Comparison of ENCODE assay signal across 9 mouse cellular contexts in the genomic region with DNA sequence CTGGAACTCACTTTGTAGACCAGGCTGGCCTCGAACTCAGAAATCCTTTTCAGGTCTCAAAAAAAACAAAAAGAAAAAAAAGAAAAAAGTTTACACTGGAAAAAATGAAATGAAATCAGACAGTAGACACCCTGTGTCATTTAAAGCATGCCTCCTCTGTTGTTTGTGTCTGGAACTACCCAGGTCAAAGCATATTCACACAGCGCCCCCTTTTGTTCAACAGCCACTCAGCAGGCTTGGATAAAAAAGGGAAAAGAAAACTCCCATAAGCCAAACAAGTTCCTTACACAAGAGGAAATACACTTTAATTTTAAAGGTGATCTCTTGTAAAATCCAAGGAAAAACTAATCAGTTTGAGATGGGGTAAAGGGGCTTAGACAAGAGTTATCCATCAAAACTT. TPM values are rescaled to one million over a fixed set of nuclear protein-coding genes. Genes with fewer than 3 reads are reported as not detected.
A peak's percentile ranks its signal among the peaks of the same experiment; 100 is the strongest.
DNase-seq lines count a peak whose midpoint lies in the region; ATAC-seq and TF ChIP-seq lines count a peak whose summit lies in the region.
"Had no signal": no experiment of that assay in that cellular context is flagged by ENCODE, and none has a peak within 500 bp of the region (broad histone marks: within the 10 kb centered on the region; RNA-seq: fewer than 3 reads in every experiment).

No protein-coding gene starts in this region.

- no peak for TF ChIP-seq CTCF in lung, adult 2 months (IDR thresholded peaks at IDR 0.05; ENCODE audit: insufficient read depth, low read length)
- peak; percentile 20; the same call in 1 of the 2 replicates for TF ChIP-seq CTCF in cortical plate, adult 2 months (IDR thresholded peaks at IDR 0.05; ENCODE audit: extremely low read depth, insufficient read depth, low read length)

- WGBS in embryonic facial prominence, embryonic 11.5 days, result 43% methylated on average over 2 of the region's 2 CpGs
- WGBS in embryonic facial prominence, embryonic 10.5 days, result 42% methylated on average over 2 of the region's 2 CpGs
- 60% methylated on average over 2 of the region's 2 CpGs for WGBS in lung, adult 2 months
- WGBS in intestine, embryonic 16.5 days, result 61% methylated on average over 2 of the region's 2 CpGs

- intact Hi-C loops in left cerebral cortex, postnatal 10 days (cut with DNase I), result no loop called here

- H3K36me3 ChIP-seq in embryonic facial prominence, embryonic 11.5 days (replicated peaks; ENCODE audit: control insufficient read depth, insufficient read depth, low read depth, low read length), result no peaks in the 10 kb centered on the region
- H3K36me3 ChIP-seq in embryonic facial prominence, embryonic 10.5 days (replicated peaks), result no peaks in the 10 kb centered on the region
- H3K36me3 ChIP-seq in intestine, embryonic 16.5 days (ENCODE audit: control insufficient read depth, insufficient read depth, low read length), result no peaks in the 10 kb centered on the region
- H3K36me3 ChIP-seq: limb, embryonic 12.5 days had no signal

- H3K9ac ChIP-seq in embryonic facial prominence, embryonic 11.5 days (replicated peaks; ENCODE audit: low read length), result no peak overlapping the region
- no peak overlapping the region for H3K9ac ChIP-seq in intestine, embryonic 16.5 days (ENCODE audit: low read depth, low read length)
- H3K9ac ChIP-seq: limb, embryonic 12.5 days had no signal

- DNase-seq in embryonic facial prominence, embryonic 11.5 days (ENCODE audit: low spot score), result peak; percentile 48
- DNase-seq in embryonic facial prominence, embryonic 10.5 days (ENCODE audit: low spot score), result no peak
- DNase-seq in lung, adult 18-20 months, result peak; percentile 23 to 58
- no peak for DNase-seq in lung, adult 2 months
- DNase-seq in lung, postnatal 14 days, result peak; percentile 59
- no peak for DNase-seq in left cerebral cortex, postnatal 10 days (ENCODE audit: extremely low spot score in 1 of 2, low spot score in 2 of 2)

- no peaks in the 10 kb centered on the region for H3K9me3 ChIP-seq in embryonic facial prominence, embryonic 11.5 days (replicated peaks; ENCODE audit: control insufficient read depth, low read length)
- no peaks in the 10 kb centered on the region for H3K9me3 ChIP-seq in embryonic facial prominence, embryonic 10.5 days
- no peaks in the 10 kb centered on the region for H3K9me3 ChIP-seq in intestine, embryonic 16.5 days (ENCODE audit: control insufficient read depth, low read length)
- H3K9me3 ChIP-seq: limb, embryonic 12.5 days had no signal

- no peaks in the 10 kb centered on the region for H3K27me3 ChIP-seq in embryonic facial prominence, embryonic 11.5 days (ENCODE audit: control insufficient read depth, insufficient read depth, low read length)
- H3K27me3 ChIP-seq in embryonic facial prominence, embryonic 10.5 days (replicated peaks; ENCODE audit: low read depth, poor library complexity, severe bottlenecking), result no peaks in the 10 kb centered on the region
- no peaks in the 10 kb centered on the region for H3K27me3 ChIP-seq in intestine, embryonic 16.5 days (replicated peaks; ENCODE audit: control insufficient read depth, insufficient read depth, low read length)
- H3K27me3 ChIP-seq: limb, embryonic 12.5 days had no signal

- no peak for TF ChIP-seq POLR2A in lung, adult 2 months (IDR thresholded peaks at IDR 0.05; ENCODE audit: borderline replicate concordance, extremely low read depth, low read depth, low read length)
- TF ChIP-seq POLR2A in cortical plate, adult 2 months (IDR thresholded peaks at IDR 0.05; ENCODE audit: extremely low read depth, insufficient read depth, low read length), result no peak

- H3K4me2 ChIP-seq in embryonic facial prominence, embryonic 11.5 days (ENCODE audit: low read depth, low read length), result no peak overlapping the region
- H3K4me2 ChIP-seq in intestine, embryonic 16.5 days (ENCODE audit: low read depth, low read length), result no peak overlapping the region
- H3K4me2 ChIP-seq: limb, embryonic 12.5 days had no signal

- no peak for ATAC-seq in embryonic facial prominence, embryonic 11.5 days (replicated peaks; ENCODE audit: insufficient number of reproducible peaks, low FRiP score, low TSS enrichment, low read depth)
- ATAC-seq in intestine, embryonic 16.5 days, result no peak

- no peaks in the 10 kb centered on the region for H3K4me1 ChIP-seq in embryonic facial prominence, embryonic 11.5 days (ENCODE audit: control insufficient read depth, insufficient read depth, low read length)
- H3K4me1 ChIP-seq in embryonic facial prominence, embryonic 10.5 days, result 0 out of 2 replicates have a peak, but pooled peaks cover 3% of the 10 kb centered on the region
- H3K4me1 ChIP-seq in lung, adult 2 months (ENCODE audit: control insufficient read depth, insufficient read depth, low read length), result no peaks in the 10 kb centered on the region; the same call in none of the 2 replicates
- H3K4me1 ChIP-seq in cortical plate, adult 2 months (ENCODE audit: control insufficient read depth, insufficient read depth, low read length), result no peaks in the 10 kb centered on the region
- no peaks in the 10 kb centered on the region for H3K4me1 ChIP-seq in intestine, embryonic 16.5 days (ENCODE audit: control insufficient read depth, insufficient read depth, low read length)
- H3K4me1 ChIP-seq: limb, embryonic 12.5 days had no signal

- no peak overlapping the region for H3K4me3 ChIP-seq in embryonic facial prominence, embryonic 11.5 days (ENCODE audit: low read depth, low read length)
- no peak overlapping the region for H3K4me3 ChIP-seq in embryonic facial prominence, embryonic 10.5 days
- H3K4me3 ChIP-seq in lung, adult 2 months (replicated peaks; ENCODE audit: extremely low read depth, low read depth, low read length), result no peak overlapping the region
- no peak overlapping the region for H3K4me3 ChIP-seq in cortical plate, adult 2 months (ENCODE audit: insufficient read depth, low read length)
- H3K4me3 ChIP-seq in intestine, embryonic 16.5 days (ENCODE audit: low read length), result no peak overlapping the region
- H3K4me3 ChIP-seq: limb, embryonic 12.5 days had no signal

- H3K27ac ChIP-seq in embryonic facial prominence, embryonic 11.5 days (replicated peaks; ENCODE audit: low read depth, low read length), result no peak overlapping the region
- no peak overlapping the region for H3K27ac ChIP-seq in embryonic facial prominence, embryonic 10.5 days (replicated peaks)
- no peak overlapping the region for H3K27ac ChIP-seq in cortical plate, adult 2 months (ENCODE audit: insufficient read depth, low read length)
- H3K27ac ChIP-seq in intestine, embryonic 16.5 days (ENCODE audit: low read length), result no peak overlapping the region
- H3K27ac ChIP-seq: limb, embryonic 12.5 days had no signal

RNA-seq across cellular contexts. Expression of a gene that starts 21.4 kb away (rescaled TPM):
- polyA plus RNA-seq in embryonic facial prominence, embryonic 11.5 days (2014; fragmentation: Nextera tagmentation; extraction: Ambion mirVana), result 9.5 and 10.7 TPM in 2 replicates
- polyA plus RNA-seq in embryonic facial prominence, embryonic 10.5 days (2016; fragmentation: Nextera tagmentation; extraction: Ambion mirVana), result 3.1 and 4.6 TPM in 2 replicates
- polyA plus RNA-seq in lung, adult 2 months (2012; rRNA removed), result 22.2 and 32.5 TPM in 2 replicates
- 35.1 and 37.1 TPM in 2 replicates for polyA plus RNA-seq in cortical plate, adult 2 months (2012; rRNA removed)
- 10 to 100 TPM; 44.4 to 45.0 TPM for total RNA-seq in left cerebral cortex, postnatal 10 days (2021)
- polyA plus RNA-seq in intestine, embryonic 16.5 days (2015; fragmentation: Nextera tagmentation; extraction: Ambion mirVana), result 12.6 and 14.7 TPM in 2 replicates

Comparison
In these comparisons a context has a peak if more than half of its experiments do, and no peak if none do; other contexts are left out.
1. DNase-seq: peak in embryonic facial prominence, embryonic 11.5 days (single experiment), lung, adult 18-20 months (2 of 2) and lung, postnatal 14 days (single experiment); none in embryonic facial prominence, embryonic 10.5 days (single experiment), lung, adult 2 months (single experiment) and left cerebral cortex, postnatal 10 days (0 of 2).